Comparison of ENCODE assay signal across 8 mouse cellular contexts in genomic region chr3:121736025-121736744, GRCm38 (mm10). TPM values are rescaled to one million over a fixed set of nuclear protein-coding genes. Genes with fewer than 3 reads are reported as not detected.
DNase-seq lines count a peak whose midpoint lies in the region; ATAC-seq and TF ChIP-seq lines count a peak whose summit lies in the region.

No protein-coding gene starts in this region.

- WGBS in lung, adult 2 months = 20% methylated on average over 18 of the region's 18 CpGs
- WGBS in olfactory bulb, adult 2 months = 19% methylated on average over 18 of the region's 18 CpGs
- WGBS in thymus, adult 2 months = 56% methylated on average over 18 of the region's 18 CpGs

- H3K27ac ChIP-seq in olfactory bulb, adult 2 months (ENCODE audit: insufficient read depth, low read depth, low read length) = peak overlapping the region; percentile 19; the same call in 1 of the 2 replicates
- H3K27ac ChIP-seq in thymus, adult 2 months (ENCODE audit: control insufficient read depth, insufficient read depth, low read length) = no peak overlapping the region

- H3K27me3 ChIP-seq in G1E (ENCODE audit: insufficient read depth, low read length) = peaks cover 17% of the 10 kb centered on the region
- no peaks in the 10 kb centered on the region for H3K27me3 ChIP-seq in thymus, adult 2 months (ENCODE audit: control insufficient read depth, insufficient read depth, low read length)

- no peak overlapping the region for H3K4me3 ChIP-seq in G1E (ENCODE audit: low read depth, low read length)
- no peak overlapping the region for H3K4me3 ChIP-seq in lung, adult 2 months (replicated peaks; ENCODE audit: extremely low read depth, low read depth, low read length)
- no peak overlapping the region for H3K4me3 ChIP-seq in olfactory bulb, adult 2 months (ENCODE audit: insufficient read depth, low read depth, low read length)
- H3K4me3 ChIP-seq in thymus, adult 2 months (ENCODE audit: control insufficient read depth, insufficient read depth, low read length) = no peak overlapping the region

- TF ChIP-seq CTCF in G1E (IDR thresholded peaks at IDR 0.05; ENCODE audit: low read depth, low read length) = peak; percentile 33
- TF ChIP-seq CTCF in lung, adult 2 months (IDR thresholded peaks at IDR 0.05; ENCODE audit: insufficient read depth, low read length) = peak; percentile 89
- TF ChIP-seq CTCF in olfactory bulb, adult 2 months (IDR thresholded peaks at IDR 0.05; ENCODE audit: insufficient read depth, low read depth, low read length) = peak; percentile 77
- peak; percentile 70; the same call in 1 of the 2 replicates for TF ChIP-seq CTCF in thymus, adult 2 months (IDR thresholded peaks at IDR 0.05; ENCODE audit: borderline replicate concordance, control insufficient read depth, extremely low read depth, insufficient read depth, low read length, poor library complexity)

- no peaks in the 10 kb centered on the region for H3K9me3 ChIP-seq in G1E (replicated peaks)

- peak; percentile 14; the same call in 1 of the 2 replicates for TF ChIP-seq POLR2A in lung, adult 2 months (IDR thresholded peaks at IDR 0.05; ENCODE audit: borderline replicate concordance, extremely low read depth, low read depth, low read length)
- TF ChIP-seq POLR2A in olfactory bulb, adult 2 months (IDR thresholded peaks at IDR 0.05; ENCODE audit: insufficient read depth, low read depth, low read length) = no peak
- no peak for TF ChIP-seq POLR2A in thymus, adult 2 months (IDR thresholded peaks at IDR 0.05; ENCODE audit: control insufficient read depth, extremely low read depth, insufficient read depth, low read length, poor library complexity)

- DNase-seq in G1E (ENCODE audit: low spot score) = peak; percentile 14
- peak; percentile 89 to 91 for DNase-seq in cerebellum, adult 18-20 months
- DNase-seq in forelimb bud, embryonic 11.5 days (ENCODE audit: low read depth, low spot score) = peak; percentile 65
- peak; percentile 83 to 84 for DNase-seq in heart, postnatal 36 days
- DNase-seq in layer of hippocampus, adult 18-20 months (ENCODE audit: low spot score in 2 of 2) = peak; percentile 78 to 94
- peak; percentile 76 for DNase-seq in lung, adult 2 months
- DNase-seq in thymus, adult 2 months = peak; percentile 61

- ATAC-seq in G1E (ENCODE audit: extremely low read depth, insufficient number of reproducible peaks, low FRiP score, poor library complexity, severe bottlenecking) = peak; percentile 58

- H3K36me3 ChIP-seq in G1E (replicated peaks) = no peaks in the 10 kb centered on the region
- no peaks in the 10 kb centered on the region for H3K36me3 ChIP-seq in thymus, adult 2 months (ENCODE audit: control insufficient read depth, insufficient read depth, low read length)

- intact Hi-C loops in heart, postnatal 36 days (cut with DNase I) = loop anchor here (1.0 to 2.0 kb wide), 4 partner anchors 100 to 429 kb away; no protein-coding TSS in a partner anchor

- no peaks in the 10 kb centered on the region for H3K4me1 ChIP-seq in G1E (ENCODE audit: insufficient read depth, low read depth, low read length)
- H3K4me1 ChIP-seq in lung, adult 2 months (ENCODE audit: control insufficient read depth, insufficient read depth, low read length) = peaks cover 5% of the 10 kb centered on the region
- H3K4me1 ChIP-seq in olfactory bulb, adult 2 months (ENCODE audit: control insufficient read depth, insufficient read depth, low read length) = no peaks in the 10 kb centered on the region
- H3K4me1 ChIP-seq in thymus, adult 2 months (replicated peaks; ENCODE audit: control insufficient read depth, insufficient read depth, low read length) = no peaks in the 10 kb centered on the region

RNA-seq across cellular contexts. Expression of gene F3, which starts 12.8 kb away (rescaled TPM):
- not detected in 2 replicates for total RNA-seq in G1E (2014; fragmentation: Nextera tagmentation)
- not detected in 2 replicates for total RNA-seq in G1E (2017)
- not detected in 2 replicates for polyA plus RNA-seq in G1E (2012)
- total RNA-seq in heart, postnatal 36 days (2021) = 10 to 100 TPM; 23.7 to 30.5 TPM
- total RNA-seq in layer of hippocampus, adult 18-20 months (2021) = 10 to 100 TPM; 53.9 to 71.9 TPM
- 35.4 and 42.7 TPM in 2 replicates for polyA plus RNA-seq in lung, adult 2 months (2012; rRNA removed)
- polyA plus RNA-seq in olfactory bulb, adult 2 months (2012; ENCODE audit: insufficient read depth, insufficient read length, low replicate concordance, missing spikeins) = not detected in 2 replicates
- 4.6 and 6.3 TPM in 2 replicates for polyA plus RNA-seq in thymus, adult 2 months (2012; rRNA removed)

Comparison
In these comparisons a context has a peak if more than half of its experiments do, and no peak if none do; other contexts are left out.
1. DNase-seq: peak in every context shown above with its lines; median percentile 90 in cerebellum, adult 18-20 months; 86 in layer of hippocampus, adult 18-20 months; 84 in heart, postnatal 36 days; 76 in lung, adult 2 months; 65 in forelimb bud, embryonic 11.5 days; 61 in thymus, adult 2 months; 14 in G1E.
2. CTCF ChIP-seq: peak in every context shown above with its lines; median percentile 89 in lung, adult 2 months; 77 in olfactory bulb, adult 2 months; 70 in thymus, adult 2 months; 33 in G1E.